Mouse (Mus musculus) layer of hippocampus, adult 18-20 months (tissue): Measurements from ENCODE around the gene Cubn. TPM values are rescaled to one million over a fixed set of nuclear protein-coding genes. Genes with fewer than 3 reads are reported as not detected.

Source experiments
- DNase-seq, 2 experiments: peaks; one replicate each; pipeline ENCODE4 v3.0.0; 2022; ENCODE audit warnings: low spot score in 2 of 2
- total RNA-seq, 2 experiments: library from RNA; stranded (reverse); gene quantifications; 2 replicates each; pipeline ENCODE4 v1.2.3; 2021

The Cubn gene
- total RNA-seq, 2 experiments from 2014 or later, result 0.10 to 0.15 TPM

- no peak for DNase-seq
Measured at GRCm38 (mm10) chr2:13370556-13370955, 121.1 kb downstream of the Cubn start.

- DNase-seq, result no peak
Measured at GRCm38 (mm10) chr2:13368517-13368916, 123.1 kb downstream of the Cubn start.

GRCm38 (mm10) chr2:13357885-13358552 is 133.6 kb downstream of the Cubn start:
- DNase-seq, result no peak

- no peak for DNase-seq
Measured at GRCm38 (mm10) chr2:13352775-13353174, 138.8 kb downstream of the Cubn start.

GRCm38 (mm10) chr2:13352112-13352728 is 139.4 kb downstream of the Cubn start:
- no peak for DNase-seq

- no peak for DNase-seq
Measured at GRCm38 (mm10) chr2:13342325-13342926, 149.2 kb downstream of the Cubn start.

GRCm38 (mm10) chr2:13335446-13335845 is 156.2 kb downstream of the Cubn start:
- no peak for DNase-seq

- peak in 1 of 2 experiments; percentile 1 for DNase-seq
Measured at GRCm38 (mm10) chr2:13329754-13330417, 161.7 kb downstream of the Cubn start.

GRCm38 (mm10) chr2:13303376-13303775 is 188.2 kb downstream of the Cubn start:
- DNase-seq, result no peak

- peak in 1 of 2 experiments; percentile 17 for DNase-seq
Measured at GRCm38 (mm10) chr2:13299031-13299430, 192.6 kb downstream of the Cubn start.

- DNase-seq, result no peak
Measured at GRCm38 (mm10) chr2:13297733-13298132, 193.9 kb downstream of the Cubn start.

- peak in 1 of 2 experiments; percentile 64 for DNase-seq
Measured at GRCm38 (mm10) chr2:13290661-13291060, 201.0 kb downstream of the Cubn start.

- DNase-seq, result no peak
Measured at GRCm38 (mm10) chr2:13290070-13290469, 201.5 kb downstream of the Cubn start.

- DNase-seq, result no peak
Measured at GRCm38 (mm10) chr2:13278114-13278862, 213.3 kb downstream of the Cubn start.

- no peak for DNase-seq
Measured at GRCm38 (mm10) chr2:13275874-13276273, 215.7 kb downstream of the Cubn start.

GRCm38 (mm10) chr2:13271165-13271957 is 220.3 kb downstream of the Cubn start, which contains the start of gene Rsu1:
Gene Rsu1, minus strand, starts transcription at chr2:13271415.
- DNase-seq, result peak; percentile 95 to 99

GRCm38 (mm10) chr2:13270736-13271135 is 220.9 kb downstream of the Cubn start:
- no peak for DNase-seq

- DNase-seq, result no peak
Measured at GRCm38 (mm10) chr2:13268681-13269293, 222.8 kb downstream of the Cubn start.

GRCm38 (mm10) chr2:13264875-13265274 is 226.7 kb downstream of the Cubn start:
- DNase-seq, result peak in 1 of 2 experiments; percentile 53

- no peak for DNase-seq
Measured at GRCm38 (mm10) chr2:13263150-13263549, 228.5 kb downstream of the Cubn start.
